Mouse (Mus musculus) kidney, adult 2 months (tissue): ENCODE data around the gene Agrp.

Experiments
- CTCF ChIP-seq: fragments of 200-500 bp; conservative IDR thresholded peaks from 2 replicates; pipeline ENCODE4 v1.5.1; 2011; ENCODE audit warnings: low read depth, mild to moderate bottlenecking, control low read depth, low read length, moderate library complexity, mixed read lengths; ENCODE audit not compliant: insufficient read depth, insufficient read length
- POLR2A ChIP-seq: fragments of 200-500 bp; IDR thresholded peaks from one replicate; pipeline ENCODE4 v1.6.1; 2011; ENCODE audit warnings: low read depth, low read length, control low read depth

GRCm38 (mm10) chr8:105575538-105575937, 61.7 kb downstream of the Agrp start:
- no peak for TF ChIP-seq CTCF
- TF ChIP-seq POLR2A, result no peak
